Mouse (Mus musculus) embryonic facial prominence, embryonic 10.5 days (tissue): ENCODE results near the gene Slc6a9. TPM values are rescaled to one million over a fixed set of nuclear protein-coding genes. Genes with fewer than 3 reads are reported as not detected.

Experiments
- DNase-seq: peaks from one replicate; pipeline ENCODE4 v3.0.0-alpha.2; 2017; ENCODE audit warnings: low spot score
- H3K27ac ChIP-seq: fragments of 300-500 bp; sonication (generic); replicated peaks from 2 replicates; pipeline ENCODE4 v1.5.1; 2016; ENCODE audit warnings: mild to moderate bottlenecking
- H3K27me3 ChIP-seq: fragments of 300-500 bp; sonication (generic); replicated peaks from 2 replicates; pipeline ENCODE4 v1.6.1; 2016; ENCODE audit warnings: low read depth, mild to moderate bottlenecking; ENCODE audit not compliant: poor library complexity, severe bottlenecking
- H3K36me3 ChIP-seq: fragments of 300-500 bp; sonication (generic); replicated peaks from 2 replicates; pipeline ENCODE4 v1.6.1; 2016; ENCODE audit warnings: mild to moderate bottlenecking, moderate library complexity
- H3K4me1 ChIP-seq: fragments of 300-500 bp; sonication (generic); 2 replicates; pipeline ENCODE4 v1.6.1; 2016
- H3K4me3 ChIP-seq: fragments of 300-500 bp; sonication (generic); 2 replicates; pipeline ENCODE4 v1.5.1; 2016; ENCODE audit warnings: mild to moderate bottlenecking, moderate library complexity
- H3K9me3 ChIP-seq: fragments of 300-500 bp; sonication (generic); 2 replicates; pipeline ENCODE4 v1.6.1; 2016; ENCODE audit warnings: mild to moderate bottlenecking
- WGBS: fragments of 180-500 bp; shearing (Covaris S2); methylation state at CpG from one replicate; pipeline ENCODE4 v1.1.7; 2016; 5-methylcytosine and 5-hydroxymethylcytosine counted together
- polyA plus RNA-seq: library from polyadenylated mRNA; unstranded; fragments of >200 nt; fragmentation: Nextera tagmentation; extraction: Ambion mirVana; gene quantifications from 2 replicates; pipeline ENCODE4 v1.2.1, GENCODE M21; 2016

Gene Slc6a9
- polyA plus RNA-seq, 1 experiment from 2014 or later = 8.2 TPM

DNA sequence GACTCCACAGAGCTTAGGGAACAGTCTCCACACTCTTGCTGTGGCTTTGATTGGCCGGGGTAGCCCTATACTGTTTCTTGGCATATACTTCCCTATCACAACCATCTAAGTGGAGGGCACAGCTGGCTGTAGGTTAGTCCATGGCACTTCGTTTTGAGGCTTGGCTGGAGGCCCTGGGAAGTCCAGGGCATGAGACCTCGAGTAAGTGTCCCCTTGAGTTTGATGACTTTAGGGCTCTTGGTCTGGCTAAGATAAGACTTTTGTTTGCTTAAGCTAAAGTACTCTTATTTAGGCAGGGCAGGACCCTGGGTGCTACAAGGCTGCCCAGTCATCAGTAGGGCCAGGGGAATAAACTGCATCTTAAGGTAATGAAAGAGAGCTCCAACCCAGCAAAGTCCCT lies 63.8 kb downstream of the Slc6a9 start:
- Histone ChIP-seq H3K4me3 (no peak overlapping the region), H3K27me3 (no peaks in the 10 kb centered on the region), H3K27ac (no peak overlapping the region), H3K9me3 (no peaks in the 10 kb centered on the region), H3K36me3 (peaks cover 96% of the 10 kb centered on the region), H3K4me1 (no peaks in the 10 kb centered on the region)
- WGBS = 83% methylated on average over 3 of the region's 3 CpGs
- DNase-seq = no peak

DNA sequence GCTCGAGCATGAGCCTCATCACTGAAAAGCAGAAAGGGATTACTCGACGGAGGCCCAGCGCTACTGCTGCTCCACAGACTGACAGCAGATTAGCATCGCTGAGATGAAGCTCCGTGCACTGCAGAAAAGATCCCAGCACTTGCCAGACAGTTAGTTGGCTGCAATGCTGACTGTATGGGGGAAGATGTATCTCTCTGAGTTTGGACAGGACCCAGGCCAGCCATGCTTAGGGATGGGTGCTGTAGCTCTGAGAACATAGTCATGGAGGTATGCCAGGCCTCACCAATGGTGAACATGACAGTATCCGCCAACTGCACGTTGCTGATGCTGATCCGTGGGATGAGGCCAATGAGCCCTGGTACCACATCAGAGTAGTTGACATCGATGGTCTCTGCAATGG lies 69.8 kb downstream of the Slc6a9 start:
- Histone ChIP-seq H3K9me3 (no peaks in the 10 kb centered on the region), H3K27ac (no peak overlapping the region), H3K27me3 (no peaks in the 10 kb centered on the region), H3K36me3 (peaks cover 95% of the 10 kb centered on the region), H3K4me1 (peaks cover 4% of the 10 kb centered on the region), H3K4me3 (no peak overlapping the region)
- 92% methylated on average over 10 of the region's 10 CpGs for WGBS
- no peak for DNase-seq

DNA sequence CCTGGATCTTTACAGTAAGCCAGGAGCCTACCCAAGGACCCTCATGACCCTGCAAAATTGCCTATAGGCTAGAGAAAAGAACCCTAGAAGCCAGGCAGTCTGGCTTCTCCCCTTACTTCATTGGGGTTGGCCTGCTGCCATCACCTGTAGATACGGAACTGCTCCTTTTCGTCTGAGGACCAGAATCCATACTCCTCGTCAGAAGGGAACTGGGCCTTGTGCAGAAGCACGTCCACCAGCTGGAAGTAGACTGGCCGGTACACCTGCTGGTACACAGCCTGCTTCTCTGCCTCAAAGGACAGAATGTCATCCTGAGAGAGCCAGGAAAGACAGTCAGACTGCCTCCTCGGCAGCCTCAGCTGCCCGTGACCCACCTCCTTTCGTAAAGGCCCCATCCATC lies 70.5 kb downstream of the Slc6a9 start:
- H3K4me3 ChIP-seq = no peak overlapping the region
- H3K27ac ChIP-seq = no peak overlapping the region
- peaks cover 95% of the 10 kb centered on the region for H3K36me3 ChIP-seq
- no peaks in the 10 kb centered on the region for H3K9me3 ChIP-seq
- WGBS = 93% methylated on average over 8 of the region's 8 CpGs
- no peak for DNase-seq
- peaks cover 7% of the 10 kb centered on the region for H3K4me1 ChIP-seq
- H3K27me3 ChIP-seq = no peaks in the 10 kb centered on the region

DNA sequence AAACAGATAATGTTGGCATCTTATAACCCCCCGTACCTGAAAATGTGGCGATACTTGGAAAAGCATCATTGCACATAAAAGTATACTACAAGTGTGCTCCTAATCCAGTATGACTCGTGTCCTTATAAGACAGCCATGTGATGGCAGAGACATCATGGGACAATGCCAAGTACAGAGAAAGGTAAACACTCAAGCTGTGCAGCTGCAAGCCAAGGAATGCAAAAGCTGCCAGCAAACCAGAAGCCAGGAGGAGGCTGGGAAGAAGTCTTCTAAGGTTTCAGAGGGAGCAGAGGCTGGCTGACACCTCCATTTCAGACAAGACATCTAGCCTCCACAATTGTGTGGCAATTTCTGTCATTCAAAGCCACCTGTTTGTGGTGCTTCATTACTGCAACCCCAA lies 71.9 kb downstream of the Slc6a9 start:
- DNase-seq = no peak
- Histone ChIP-seq H3K4me3 (no peak overlapping the region), H3K9me3 (no peaks in the 10 kb centered on the region), H3K27me3 (no peaks in the 10 kb centered on the region), H3K36me3 (peaks cover 95% of the 10 kb centered on the region), H3K27ac (no peak overlapping the region), H3K4me1 (peaks cover 7% of the 10 kb centered on the region)
- WGBS = 91% methylated on average over 3 of the region's 3 CpGs

DNA sequence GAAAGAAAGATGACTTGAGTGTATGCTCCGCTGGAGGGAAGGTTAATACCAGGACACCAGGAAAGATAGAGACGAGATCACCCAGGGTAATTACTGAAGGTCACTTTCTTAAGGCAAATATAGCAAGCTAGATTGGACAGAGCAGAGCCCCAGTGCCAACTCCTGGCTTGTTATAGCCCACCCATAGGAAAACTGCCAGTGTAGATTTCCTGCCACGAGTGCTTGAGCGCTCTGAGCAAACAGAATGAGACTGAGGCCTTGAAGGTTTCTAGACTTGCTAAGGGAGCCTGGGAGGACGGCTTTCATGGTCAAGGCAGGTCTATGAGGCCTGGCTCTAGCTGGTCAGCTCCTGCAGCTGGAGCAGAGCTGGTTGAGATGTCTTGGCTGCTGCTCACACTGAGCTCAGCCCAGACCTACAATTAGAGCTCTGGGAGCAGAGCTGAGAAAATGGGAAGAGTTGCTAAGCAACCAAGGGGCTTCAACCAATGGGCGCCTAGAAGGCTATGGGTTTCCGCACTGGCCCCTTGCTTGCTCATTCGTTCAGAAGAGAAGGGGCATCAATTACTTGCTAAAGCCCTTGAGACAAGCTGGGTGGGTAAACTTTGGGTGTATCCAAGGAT lies 74.6 kb downstream of the Slc6a9 start:
- DNase-seq = no peak

DNA sequence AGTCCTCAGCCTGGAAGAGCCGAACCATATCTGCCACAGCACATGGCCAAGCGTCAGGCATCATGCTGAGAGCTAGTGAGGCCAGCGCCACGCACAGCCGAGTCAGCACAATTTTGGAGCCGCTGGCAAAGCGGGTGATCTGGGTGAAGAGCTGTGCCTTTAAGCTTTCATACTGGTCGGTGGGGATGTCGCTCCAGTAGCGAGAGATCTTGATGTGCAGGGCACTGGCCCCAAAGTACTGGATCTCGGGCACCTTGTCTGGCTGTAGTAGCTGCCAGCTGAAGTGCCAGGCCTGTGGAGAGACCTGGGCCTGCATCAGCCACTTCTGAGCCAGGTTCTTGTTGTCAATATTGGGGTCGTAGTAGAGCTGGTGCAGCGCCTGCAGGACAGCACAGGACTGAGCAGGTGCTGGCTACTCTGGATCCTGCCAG lies 77.8 kb downstream of the Slc6a9 start:
- WGBS = 91% methylated on average over 13 of the region's 13 CpGs
- no peak for DNase-seq
- no peaks in the 10 kb centered on the region for H3K9me3 ChIP-seq
- H3K27me3 ChIP-seq = no peaks in the 10 kb centered on the region
- no peak overlapping the region for H3K27ac ChIP-seq
- H3K36me3 ChIP-seq = peaks cover 56% of the 10 kb centered on the region
- peak overlapping the region; percentile 24; the same call in 1 of the 2 replicates for H3K4me3 ChIP-seq
- H3K4me1 ChIP-seq = peaks cover 38% of the 10 kb centered on the region

More for the DNA sequence above, 74.6 kb downstream of the Slc6a9 start:
- Histone ChIP-seq H3K9me3 (no peaks in the 10 kb centered on the region), H3K27ac (no peak overlapping the region), H3K36me3 (peaks cover 85% of the 10 kb centered on the region), H3K4me1 (peaks cover 28% of the 10 kb centered on the region), H3K4me3 (no peak overlapping the region; the same call in 1 of the 2 replicates), H3K27me3 (no peaks in the 10 kb centered on the region)
- WGBS = 79% methylated on average over 8 of the region's 8 CpGs

DNA sequence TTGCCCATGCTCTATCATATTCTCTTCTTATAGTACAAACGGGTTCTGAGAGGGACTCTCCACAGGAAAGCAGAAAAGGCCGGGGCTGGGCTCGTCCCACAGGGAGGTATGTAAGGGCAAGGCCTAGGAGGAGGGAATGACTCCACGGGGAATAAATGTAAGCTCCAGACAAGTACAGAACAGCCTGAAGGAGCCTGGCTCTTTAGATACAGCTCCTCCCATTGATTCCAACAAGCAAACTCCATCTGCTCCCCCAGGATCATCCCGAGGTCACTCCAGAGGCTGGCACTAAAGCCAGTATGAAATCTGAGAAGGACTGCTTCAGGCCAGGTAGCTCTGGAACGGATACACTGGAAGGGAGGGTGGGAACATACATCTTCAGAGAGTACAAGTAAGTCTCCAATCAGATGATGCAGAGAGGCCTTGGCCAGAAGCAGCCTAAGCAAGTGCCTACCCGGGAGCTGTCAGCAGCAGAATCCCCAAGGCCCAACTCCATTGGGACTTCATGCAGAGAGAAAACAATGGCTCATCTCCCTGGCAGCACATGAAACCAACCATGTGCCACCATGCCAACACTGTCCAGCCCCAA lies 78.5 kb downstream of the Slc6a9 start:
- H3K4me3 ChIP-seq = peak overlapping the region; percentile 88
- no peak for DNase-seq
- no peak overlapping the region for H3K27ac ChIP-seq
- H3K9me3 ChIP-seq = no peaks in the 10 kb centered on the region
- 61% methylated on average over 7 of the region's 7 CpGs for WGBS
- H3K4me1 ChIP-seq = peaks cover 38% of the 10 kb centered on the region
- H3K27me3 ChIP-seq = no peaks in the 10 kb centered on the region
- peaks cover 52% of the 10 kb centered on the region for H3K36me3 ChIP-seq

DNA sequence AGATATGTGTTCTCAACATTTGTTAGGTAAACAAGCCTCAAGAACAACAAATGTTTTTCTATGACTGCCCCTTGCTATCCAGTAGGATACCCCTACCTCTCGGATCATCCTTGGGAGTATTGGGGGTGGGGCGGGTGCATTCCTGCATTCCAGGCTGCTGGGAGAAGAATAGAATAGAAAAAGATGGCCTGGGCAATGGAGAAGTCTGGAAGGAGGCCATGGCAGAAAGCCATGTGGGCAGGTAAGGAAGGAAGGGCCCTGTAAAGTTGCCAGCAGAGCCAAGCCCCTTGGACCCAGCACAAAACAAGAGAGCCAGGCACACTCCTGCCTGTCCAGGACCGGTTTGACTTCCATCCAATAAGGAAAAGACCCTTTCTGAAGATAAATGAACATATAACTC lies 79.1 kb downstream of the Slc6a9 start:
- no peak overlapping the region for H3K27ac ChIP-seq
- H3K4me3 ChIP-seq = peak overlapping the region; percentile 88
- H3K4me1 ChIP-seq = peaks cover 38% of the 10 kb centered on the region
- WGBS = 52% methylated on average over 3 of the region's 3 CpGs
- no peaks in the 10 kb centered on the region for H3K27me3 ChIP-seq
- DNase-seq = no peak
- no peaks in the 10 kb centered on the region for H3K9me3 ChIP-seq
- peaks cover 45% of the 10 kb centered on the region for H3K36me3 ChIP-seq

DNA sequence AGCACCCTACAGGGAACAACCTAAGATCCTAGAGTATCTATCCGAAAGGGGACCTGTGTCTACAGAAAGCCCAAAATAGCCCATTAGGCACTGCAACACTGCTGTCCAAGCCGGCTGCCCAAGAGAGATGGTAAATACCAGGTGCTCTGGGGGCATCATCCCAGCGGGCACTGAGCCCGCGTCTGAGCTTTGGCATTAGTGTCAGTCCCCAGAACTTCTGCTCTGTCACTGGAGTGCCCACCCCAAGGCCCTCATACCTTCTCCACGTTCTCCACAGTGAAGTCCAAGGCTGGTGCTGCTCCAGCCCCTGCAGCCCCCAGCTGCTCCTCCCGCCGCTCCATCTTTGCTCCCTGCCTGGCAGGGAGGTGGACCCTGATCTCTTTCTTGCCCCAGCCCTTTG lies 79.7 kb downstream of the Slc6a9 start:
- Histone ChIP-seq H3K27me3 (no peaks in the 10 kb centered on the region), H3K27ac (peak overlapping the region; percentile 98), H3K9me3 (no peaks in the 10 kb centered on the region), H3K4me1 (peaks cover 35% of the 10 kb centered on the region), H3K4me3 (peak overlapping the region; percentile 88), H3K36me3 (peaks cover 39% of the 10 kb centered on the region)
- 23% methylated on average over 8 of the region's 8 CpGs for WGBS
- DNase-seq = no peak

DNA sequence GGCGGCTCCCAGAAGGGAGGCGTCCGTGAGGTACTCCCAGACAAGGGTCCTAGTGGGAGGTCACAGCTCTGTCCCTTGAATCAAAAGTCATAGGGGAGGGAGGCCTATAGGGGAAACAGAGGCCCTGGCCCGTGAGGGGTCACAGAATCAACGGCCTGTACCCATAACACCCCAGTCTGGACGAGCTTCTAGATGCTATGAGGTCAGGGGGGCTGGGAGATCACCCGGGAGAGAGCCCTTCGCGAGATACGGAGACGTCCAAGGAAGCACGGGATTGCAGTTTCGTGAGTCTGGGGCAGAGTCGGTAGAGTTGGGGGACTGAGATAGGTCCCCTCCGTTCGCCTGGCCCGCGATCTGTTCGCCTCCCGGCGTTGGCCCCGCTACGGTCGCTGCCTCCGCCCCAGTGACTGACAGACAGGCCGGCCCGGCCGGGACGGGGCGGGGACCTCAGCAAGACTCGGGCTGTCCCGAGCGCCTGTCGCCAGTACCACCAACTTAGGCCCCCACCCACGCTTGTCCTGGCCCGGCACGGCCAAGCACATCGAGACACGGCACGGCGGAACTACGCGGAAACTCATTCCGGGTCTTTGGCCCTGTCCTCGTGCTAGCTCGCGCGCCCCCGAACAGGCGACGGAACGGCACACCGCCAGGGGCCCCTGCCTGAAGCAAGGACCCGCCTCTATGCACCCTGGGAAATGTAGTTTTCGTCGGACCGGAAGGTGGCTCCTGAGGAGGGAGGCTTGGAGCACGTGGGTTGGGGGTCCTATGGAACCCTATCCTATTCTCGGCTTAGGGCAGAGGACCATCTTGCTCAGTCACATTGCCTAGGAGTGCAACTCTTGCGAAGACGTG lies 80.5 kb downstream of the Slc6a9 start, which contains the start of gene Ipo13:
TSS of gene Ipo13 (minus strand) at position 409 of the 852 bp plus-strand sequence.
- no peaks in the 10 kb centered on the region for H3K27me3 ChIP-seq
- peak within 1 kb of the TSS; percentile 88 for H3K4me3 ChIP-seq
- H3K9me3 ChIP-seq = no peaks in the 10 kb centered on the region
- DNase-seq = peak; percentile 94
- peaks cover 31% of the 10 kb centered on the region for H3K4me1 ChIP-seq
- H3K27ac ChIP-seq = peak within 1 kb of the TSS; percentile 98
- under 1% methylated on average over 61 of the region's 61 CpGs for WGBS
- peaks cover 31% of the 10 kb centered on the region for H3K36me3 ChIP-seq

DNA sequence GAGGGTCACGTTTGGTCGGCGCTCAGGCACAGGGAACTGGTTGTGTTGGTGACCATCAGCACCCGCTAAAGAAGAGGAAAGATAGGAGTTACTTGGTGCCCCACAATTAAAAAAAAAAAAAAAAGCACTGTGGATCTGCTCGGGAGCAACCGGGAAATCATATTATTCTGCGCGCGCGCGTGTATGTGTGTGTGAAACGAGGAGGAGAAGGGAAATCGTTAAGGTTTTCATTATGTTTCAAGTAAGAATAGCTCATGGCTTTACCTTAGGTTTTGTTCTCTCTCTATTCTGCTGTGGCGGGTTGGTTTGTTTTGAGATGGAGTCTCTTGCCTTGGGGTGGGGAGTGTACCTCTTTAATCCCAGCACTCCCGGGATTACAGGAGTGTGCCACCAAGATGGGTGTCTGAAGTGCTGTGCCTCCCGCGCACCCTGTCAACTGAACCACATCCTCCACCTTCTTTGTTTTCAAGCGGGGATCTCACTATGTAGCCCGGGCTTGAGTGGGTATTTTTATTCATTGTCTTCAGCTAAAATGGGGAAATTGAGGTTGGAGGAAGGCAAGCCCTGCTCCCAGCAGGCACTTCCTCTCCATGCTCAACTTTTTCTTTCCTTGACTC lies 81.3 kb downstream of the Slc6a9 start:
- no peaks in the 10 kb centered on the region for H3K9me3 ChIP-seq
- 9% methylated on average over 19 of the region's 19 CpGs for WGBS
- H3K27me3 ChIP-seq = no peaks in the 10 kb centered on the region
- DNase-seq = peak; percentile 19
- peaks cover 23% of the 10 kb centered on the region for H3K36me3 ChIP-seq
- H3K27ac ChIP-seq = peak overlapping the region; percentile 98
- peak overlapping the region; percentile 88 for H3K4me3 ChIP-seq
- peaks cover 31% of the 10 kb centered on the region for H3K4me1 ChIP-seq

DNA sequence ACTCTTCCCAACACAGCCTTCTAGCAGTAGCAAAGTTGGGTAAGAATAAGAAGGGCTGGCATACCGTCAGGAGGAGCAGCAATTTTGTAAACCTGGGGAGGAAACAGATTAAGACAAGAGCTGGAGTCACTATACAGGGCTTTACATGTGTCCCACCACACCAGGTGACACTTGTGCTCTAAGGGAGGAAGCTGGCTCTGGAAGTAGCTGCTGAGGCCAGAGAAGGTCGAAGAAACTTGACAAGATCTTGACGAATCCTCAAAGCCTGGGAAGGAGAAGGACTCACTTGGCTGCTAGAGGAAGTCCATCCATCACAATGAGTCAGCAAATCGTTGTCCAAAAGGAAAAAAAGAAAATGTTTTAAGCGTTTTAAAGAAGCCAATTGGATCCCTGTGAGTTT lies 82.1 kb downstream of the Slc6a9 start:
- peaks cover 31% of the 10 kb centered on the region for H3K4me1 ChIP-seq
- no peak overlapping the region for H3K27ac ChIP-seq
- DNase-seq = no peak
- 0 out of 2 replicates have a peak, but pooled peaks cover under 1% of the 10 kb centered on the region for H3K27me3 ChIP-seq
- WGBS = 87% methylated on average over 5 of the region's 5 CpGs
- H3K9me3 ChIP-seq = no peaks in the 10 kb centered on the region
- H3K36me3 ChIP-seq = peaks cover 16% of the 10 kb centered on the region
- no peak overlapping the region for H3K4me3 ChIP-seq
